Mouse (Mus musculus): ENCODE results near the gene Mpg.

DNA sequence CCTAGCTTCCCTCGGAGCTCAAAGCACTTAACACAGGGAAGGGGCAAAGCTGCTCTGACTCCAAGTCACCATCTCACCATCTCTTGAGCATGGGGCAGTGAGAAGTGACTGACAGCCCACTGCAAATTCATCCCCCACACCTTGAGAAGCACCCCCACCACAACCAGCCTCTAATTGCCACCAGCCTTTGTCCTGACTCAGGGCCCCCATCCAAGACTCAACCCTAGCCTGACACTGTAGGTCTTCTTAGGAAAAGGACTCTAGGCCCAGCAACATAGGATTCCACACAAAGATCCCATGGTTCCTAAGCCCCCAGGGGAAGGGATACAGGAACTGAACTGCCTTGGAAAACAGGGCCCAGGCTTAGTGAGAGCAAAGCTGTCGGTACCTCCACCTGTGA, 9.8 kb downstream of the Mpg start:
- TF ChIP-seq CTCF (IDR thresholded peaks at IDR 0.05; ENCODE audit: extremely low read depth, insufficient read depth, insufficient read length, insufficient replicate concordance): no peak
- TF ChIP-seq POLR2A (IDR thresholded peaks at IDR 0.05; ENCODE audit: low read depth, low read length): no peak

Measured in spleen, adult 2 months (tissue).